Mouse (Mus musculus) common myeloid progenitor, adult 5-6 weeks (primary cell): ENCODE measurements around the gene Ttc8. TPM values are rescaled to one million over a fixed set of nuclear protein-coding genes. Genes with fewer than 3 reads are reported as not detected.

Experiments
- ATAC-seq: replicated peaks from 2 replicates; pipeline ENCODE4 v1.8.0; 2016; ENCODE audit warnings: low read depth, mild to moderate bottlenecking, moderate TSS enrichment, inconsistent platforms; ENCODE audit not compliant: poor library complexity, severe bottlenecking
- total RNA-seq: library from RNA; stranded (forward); fragments of 200-1000, 187-1606 nt; gene quantifications from 2 replicates; pipeline ENCODE4 v1.2.3, GENCODE M21; 2017

The Ttc8 gene
- total RNA-seq, 1 experiment from 2014 or later = 11.6 TPM

GRCm38 (mm10) chr12:99011161-99011861 lies 90.9 kb downstream of the Ttc8 start:
- no peak for ATAC-seq

GRCm38 (mm10) chr12:99015870-99016269 lies 95.5 kb downstream of the Ttc8 start:
- no peak for ATAC-seq

- ATAC-seq = no peak
Observed at GRCm38 (mm10) chr12:99024430-99024960, 104.1 kb downstream of the Ttc8 start.

- ATAC-seq = no peak
Observed at GRCm38 (mm10) chr12:99026291-99026690, 105.9 kb downstream of the Ttc8 start.

GRCm38 (mm10) chr12:99028665-99029064 lies 108.3 kb downstream of the Ttc8 start:
- ATAC-seq = no peak

- no peak for ATAC-seq
Observed at GRCm38 (mm10) chr12:99030022-99030421, 109.6 kb downstream of the Ttc8 start.

Other genes starting within 250 kb of the Ttc8 start
- gene Ptpn21, start 183.2 kb upstream of the Ttc8 start, total RNA-seq = 4.6 and 9.0 TPM in 2 replicates
- gene Zc3h14, start 173.6 kb upstream of the Ttc8 start, total RNA-seq = 134 and 138 TPM in 2 replicates
- gene Eml5, start 19.1 kb upstream of the Ttc8 start, total RNA-seq = 6.6 and 8.8 TPM in 2 replicates